Mouse (Mus musculus): ENCODE data around the gene Sav1.

Sav1 gene

GRCm38 (mm10) chr12:69986786-69987497 is at the start of gene Sav1:
Sav1 (minus strand) TSS chr12:69987002.
- DNase-seq, result peak; percentile 73

GRCm38 (mm10) chr12:70026233-70026632 is 39.4 kb upstream of the Sav1 start:
- no peak for DNase-seq

- no peak for DNase-seq
Observed at GRCm38 (mm10) chr12:70025431-70025830, 38.6 kb upstream of the Sav1 start.

DNA sequence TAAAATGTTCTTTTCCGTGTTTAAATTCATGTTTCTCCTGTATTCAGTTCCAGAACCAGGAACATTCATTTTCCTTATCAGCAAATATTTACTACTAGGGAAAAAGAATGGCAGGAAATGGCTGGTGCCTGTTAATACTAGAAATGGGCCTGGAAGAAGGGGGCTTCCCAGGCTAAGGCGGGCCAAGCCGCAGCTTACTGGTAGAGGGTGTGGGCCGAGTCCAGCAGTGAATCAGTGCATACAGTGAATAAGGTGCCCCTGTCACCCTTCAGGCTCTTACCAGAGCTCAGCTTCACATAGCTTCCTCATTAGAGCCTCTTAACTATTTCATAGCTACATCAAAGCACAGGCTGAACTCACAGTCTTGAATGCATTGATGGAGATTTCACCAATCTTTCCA is 36.8 kb upstream of the Sav1 start:
- no peak for DNase-seq

DNA sequence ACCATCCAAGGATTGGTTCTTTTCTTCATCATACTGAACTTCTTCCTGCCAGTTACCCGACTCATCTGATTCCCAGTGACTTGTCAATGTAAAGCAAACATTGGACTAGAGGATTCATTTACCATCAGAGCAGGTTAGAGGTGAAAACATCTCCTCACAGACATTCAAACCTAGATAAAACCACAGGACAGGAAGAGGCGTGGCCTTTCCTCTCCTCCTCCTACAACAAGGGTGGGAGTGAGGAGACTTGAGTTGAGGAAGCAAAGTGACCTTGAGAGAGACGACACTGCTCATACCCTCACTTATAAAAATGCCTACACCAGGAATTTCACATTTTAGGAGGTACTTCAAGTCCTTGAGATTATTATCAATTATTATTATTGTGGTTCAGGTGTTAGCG is 31.4 kb upstream of the Sav1 start:
- peak; percentile 46 for DNase-seq

DNA sequence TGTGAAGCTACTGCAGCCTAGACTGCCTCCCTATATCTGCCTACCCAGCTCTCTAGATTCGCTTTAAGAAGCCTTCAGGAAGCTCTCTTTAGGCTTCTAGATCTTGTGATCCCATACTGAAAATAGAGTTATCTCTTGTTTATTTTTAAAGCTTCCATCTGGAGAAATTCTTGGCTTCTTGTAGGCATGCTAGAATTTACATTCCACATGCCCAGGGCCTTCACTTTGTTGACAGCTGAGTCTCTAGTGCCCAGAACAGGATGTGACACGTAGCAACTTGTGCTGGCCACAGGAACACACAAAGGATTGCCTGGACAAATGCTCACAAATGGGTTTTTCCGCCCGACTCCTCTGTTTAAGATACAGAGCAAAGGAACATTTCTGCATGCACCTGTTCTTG is 29.1 kb upstream of the Sav1 start:
- DNase-seq, result no peak

- DNase-seq, result no peak
Observed at GRCm38 (mm10) chr12:70011681-70012080, 24.9 kb upstream of the Sav1 start.

- DNase-seq, result no peak
Observed at GRCm38 (mm10) chr12:70010356-70010755, 23.6 kb upstream of the Sav1 start.

- no peak for DNase-seq
Observed at GRCm38 (mm10) chr12:70005103-70005502, 18.3 kb upstream of the Sav1 start.

DNA sequence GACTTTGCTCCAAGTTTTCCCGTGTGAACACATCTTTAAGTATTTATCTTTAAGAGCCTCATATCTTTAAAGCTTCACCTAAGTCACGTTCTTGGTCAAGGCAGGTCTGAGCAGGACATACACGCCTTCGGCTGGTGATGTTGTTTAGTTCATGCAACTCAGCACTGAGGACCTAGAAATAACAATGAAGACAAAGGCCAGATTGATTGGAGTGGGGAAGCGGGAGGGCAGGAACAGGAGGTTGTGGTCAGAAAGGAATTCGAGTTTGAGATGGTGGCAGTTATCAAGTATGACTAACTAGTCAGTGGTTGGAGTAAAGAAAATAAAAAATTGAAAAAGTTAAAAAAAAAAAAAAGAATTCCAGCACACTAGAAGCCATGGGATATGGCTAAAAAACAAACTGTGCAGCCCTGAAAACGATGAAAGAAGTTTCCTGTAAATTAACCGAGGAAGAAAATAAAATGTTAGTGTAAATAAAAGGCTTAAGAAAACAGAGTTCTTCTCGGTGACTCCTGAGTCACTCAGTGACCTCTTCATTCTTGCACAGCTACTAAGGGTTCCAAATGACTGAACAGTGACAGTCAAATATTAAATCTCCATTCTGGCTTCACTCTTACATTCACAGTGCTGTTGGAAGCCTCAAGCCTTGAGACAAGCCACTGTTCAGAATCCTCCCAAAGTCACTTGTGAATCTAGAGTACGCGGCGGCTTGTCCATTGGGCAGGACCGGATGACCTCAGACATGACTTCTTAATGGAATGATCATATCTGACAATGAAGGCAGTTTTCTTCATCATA is 11.6 kb upstream of the Sav1 start:
- DNase-seq, result no peak

DNA sequence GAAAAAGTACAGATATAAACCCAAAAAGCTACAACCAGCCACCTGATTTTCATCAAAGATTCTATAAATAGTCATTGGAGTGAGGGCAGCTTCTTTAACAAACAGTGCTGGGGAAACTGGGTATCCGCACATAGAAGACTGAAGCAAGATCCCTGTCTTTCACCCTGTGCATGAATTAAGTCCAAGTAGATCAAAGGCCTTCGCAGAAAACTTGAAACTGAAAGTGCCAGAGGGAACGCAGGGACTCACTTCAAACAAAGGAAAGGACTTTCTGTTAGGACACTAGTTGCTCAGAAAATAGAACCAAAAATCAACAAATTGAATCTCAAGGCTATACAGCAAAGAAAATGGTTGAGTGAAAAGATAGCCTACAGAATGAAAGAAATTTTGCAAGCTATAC is 8.6 kb upstream of the Sav1 start:
- DNase-seq, result no peak

DNA sequence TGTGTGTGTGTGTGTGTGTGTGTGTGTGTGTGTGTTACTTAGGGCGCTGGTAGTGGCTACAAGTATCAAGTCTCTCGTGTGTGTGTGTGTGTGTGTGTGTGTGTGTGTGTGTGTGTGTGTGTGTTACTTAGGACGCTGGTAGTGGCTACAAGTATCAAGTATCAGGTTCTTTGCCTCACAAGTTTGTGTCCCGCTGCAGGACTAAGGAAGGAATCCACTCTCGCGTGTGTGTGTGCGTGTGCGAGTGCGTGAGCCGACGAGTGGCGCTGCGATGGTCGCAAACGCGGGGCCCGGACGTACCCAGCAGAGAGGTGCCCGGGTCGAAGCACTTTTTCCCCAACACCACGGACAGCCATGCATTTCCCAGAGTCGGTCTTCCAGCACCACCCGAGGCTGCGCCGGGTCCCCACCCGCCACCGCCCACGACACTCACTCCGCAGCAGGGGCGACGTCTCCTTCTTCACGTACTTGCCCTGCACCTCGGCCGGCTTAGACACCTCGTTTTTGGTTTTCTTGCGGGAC is 500 bp downstream of the Sav1 start:
- DNase-seq, result no peak

DNA sequence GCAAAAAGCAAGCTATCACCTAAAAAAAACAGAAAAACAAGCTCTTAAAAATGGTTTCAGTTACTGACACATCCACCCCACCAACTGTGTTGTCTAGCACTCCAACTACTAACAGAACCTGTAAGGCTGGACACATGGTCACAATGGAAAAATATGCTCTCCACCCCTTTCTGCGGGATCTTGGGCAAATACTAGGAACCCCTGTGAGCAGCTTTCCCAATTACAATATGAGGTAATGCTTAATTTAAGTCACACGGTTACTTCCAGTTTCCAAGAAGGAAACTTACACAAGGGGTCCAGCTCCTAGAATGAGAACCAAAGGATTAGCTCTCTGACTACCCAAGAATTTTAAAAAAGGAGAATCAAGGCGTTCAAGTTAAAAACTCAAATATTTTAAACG is 1.3 kb downstream of the Sav1 start:
- no peak for DNase-seq

DNA sequence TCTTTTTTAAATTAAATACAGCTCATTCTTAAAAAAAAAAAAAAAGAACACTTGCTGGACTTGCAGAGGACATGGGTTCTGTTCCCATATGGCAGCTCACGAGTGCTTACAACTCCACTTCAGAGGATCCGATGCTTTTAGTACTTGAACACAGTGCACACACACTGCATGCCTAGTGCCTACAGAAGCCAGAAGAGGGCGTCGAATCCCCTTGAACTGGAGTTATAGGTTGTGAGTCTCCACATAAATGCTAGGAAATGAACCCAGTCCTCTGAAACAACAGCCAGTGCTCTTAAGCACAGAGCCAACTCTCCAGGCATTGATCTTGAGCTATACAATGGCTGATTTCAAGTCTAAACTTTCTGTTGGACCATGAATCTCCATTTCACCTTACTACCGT is 3.9 kb downstream of the Sav1 start:
- peak; percentile 63 for DNase-seq

DNA sequence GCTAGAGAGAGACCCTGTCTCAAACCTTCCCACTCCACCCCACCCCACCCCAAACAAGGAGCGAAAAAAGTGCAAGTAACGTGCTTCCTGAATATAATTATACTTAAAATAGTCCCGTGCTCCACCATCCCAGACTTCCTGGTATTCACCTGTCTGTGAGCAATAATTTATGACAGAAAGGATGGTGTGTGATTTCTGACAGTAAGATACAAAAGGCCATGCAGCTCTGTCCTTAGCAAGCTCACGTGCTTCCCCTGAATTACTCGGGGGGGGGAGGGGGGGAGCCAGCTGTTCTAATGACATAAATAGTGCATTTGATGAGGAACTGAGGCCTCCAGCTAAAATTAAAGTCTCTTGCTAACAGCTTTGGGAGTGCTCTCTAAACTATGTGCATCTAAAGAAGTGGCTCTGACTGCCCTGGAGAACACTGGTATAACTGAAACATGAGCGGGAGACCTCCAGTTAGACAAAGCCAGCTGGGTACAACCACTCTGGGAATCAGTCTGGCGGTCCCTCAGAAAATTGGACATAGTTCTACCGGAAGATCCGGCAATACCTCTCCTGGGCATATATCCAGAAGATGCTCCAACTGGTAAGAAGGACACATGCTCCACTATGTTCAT is 9.3 kb downstream of the Sav1 start:
- no peak for DNase-seq

DNA sequence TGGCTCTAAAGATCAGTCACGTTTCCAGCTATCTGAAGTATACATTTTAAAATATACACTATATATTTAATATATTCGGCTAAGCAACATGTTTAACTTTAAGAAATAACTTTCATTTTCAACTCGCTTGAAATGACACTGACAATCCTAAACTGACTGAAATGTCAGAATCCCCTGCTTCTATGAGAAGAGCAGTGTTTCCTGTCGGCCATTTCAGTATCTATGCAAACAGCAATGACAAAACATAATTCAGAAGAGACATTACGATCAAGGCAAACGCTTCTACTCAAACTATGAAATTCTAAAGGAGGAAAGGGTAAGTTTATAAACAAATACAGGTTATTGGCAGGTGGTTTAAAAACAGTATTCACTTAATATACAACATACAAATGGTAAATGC is 10.1 kb downstream of the Sav1 start:
- DNase-seq, result no peak

DNA sequence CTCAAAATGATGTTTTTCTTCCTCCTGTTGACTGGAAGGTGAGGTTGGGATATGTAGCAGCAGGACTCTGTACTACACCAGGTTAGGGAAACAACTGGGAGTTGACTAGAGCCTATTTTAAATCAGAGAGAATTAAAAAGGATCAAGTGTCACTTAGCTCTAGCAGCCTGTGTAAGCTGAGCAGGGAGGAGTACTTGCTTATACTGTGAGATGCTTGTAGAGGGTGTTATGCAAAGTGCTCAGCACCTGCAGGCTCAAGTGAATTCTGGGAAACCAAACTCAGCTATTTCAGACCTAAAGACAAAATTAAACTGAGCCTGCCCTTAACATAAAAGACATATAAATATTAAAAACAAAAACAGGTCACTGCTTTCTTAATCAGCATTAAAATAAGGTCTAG is 13.1 kb downstream of the Sav1 start:
- no peak for DNase-seq

DNA sequence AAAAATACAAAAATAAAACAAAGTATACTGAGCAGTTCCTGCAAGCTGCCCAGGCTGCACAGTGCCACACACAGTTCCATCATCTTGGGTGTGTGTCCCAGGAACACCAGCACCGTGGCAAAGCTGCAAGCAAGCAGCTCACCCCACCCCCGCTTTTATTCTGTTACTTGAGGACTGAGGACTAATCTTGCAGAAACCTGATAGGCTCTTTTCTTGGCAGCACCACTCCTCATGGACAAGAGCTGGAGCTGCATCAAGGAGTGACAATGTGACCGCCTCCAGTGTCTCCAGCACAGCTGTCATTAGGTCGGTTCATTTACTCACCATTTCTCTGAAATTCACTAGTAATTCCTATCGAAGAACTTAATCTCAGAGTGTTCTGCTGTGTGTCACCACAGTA is 18.6 kb downstream of the Sav1 start:
- DNase-seq, result no peak

GRCm38 (mm10) chr12:69967112-69967511 is 19.7 kb downstream of the Sav1 start:
- DNase-seq, result no peak

DNA sequence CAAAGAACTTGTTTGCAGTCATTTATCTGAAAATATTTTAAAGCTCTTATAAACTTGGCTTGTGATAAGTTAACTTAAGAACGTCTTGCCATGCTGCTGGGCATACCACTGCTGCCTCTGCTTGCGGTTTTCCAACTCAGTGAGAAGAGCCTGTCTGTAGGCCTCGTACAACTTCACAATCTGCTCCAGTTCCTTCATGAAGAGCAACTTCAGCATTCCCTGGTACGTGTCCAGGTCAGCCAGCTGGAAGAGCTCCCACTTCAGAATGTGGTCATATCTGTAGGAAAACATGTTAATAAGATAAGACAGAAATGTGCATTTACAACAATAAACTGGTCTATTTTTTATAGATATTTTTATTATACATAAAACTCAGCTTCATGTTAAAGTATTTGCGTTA is 20.7 kb downstream of the Sav1 start:
- DNase-seq, result no peak

GRCm38 (mm10) chr12:69965644-69966043 is 21.2 kb downstream of the Sav1 start:
- DNase-seq, result no peak

- DNase-seq, result peak; percentile 10
Observed at GRCm38 (mm10) chr12:69963141-69963540, 23.7 kb downstream of the Sav1 start.

DNA sequence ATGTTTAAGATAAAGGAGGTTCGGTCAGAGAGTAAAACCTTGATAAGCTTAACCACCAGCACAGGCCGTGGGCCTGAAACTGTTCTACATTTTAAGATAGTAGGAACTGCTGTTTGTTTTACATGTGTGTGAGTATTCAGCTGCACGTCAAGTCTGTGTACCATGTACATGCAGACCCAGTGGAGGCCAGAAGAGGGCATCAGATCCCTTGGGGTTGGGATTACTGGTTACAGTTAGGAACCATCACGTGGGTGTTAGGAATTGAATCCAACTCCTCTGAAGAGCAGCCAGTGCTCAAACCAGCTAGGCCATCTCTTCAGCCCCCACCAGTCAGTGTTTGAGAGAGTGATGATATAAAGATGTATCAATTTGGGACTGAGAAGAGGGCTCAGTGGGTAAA is 24.3 kb downstream of the Sav1 start:
- peak; percentile 79 for DNase-seq

DNA sequence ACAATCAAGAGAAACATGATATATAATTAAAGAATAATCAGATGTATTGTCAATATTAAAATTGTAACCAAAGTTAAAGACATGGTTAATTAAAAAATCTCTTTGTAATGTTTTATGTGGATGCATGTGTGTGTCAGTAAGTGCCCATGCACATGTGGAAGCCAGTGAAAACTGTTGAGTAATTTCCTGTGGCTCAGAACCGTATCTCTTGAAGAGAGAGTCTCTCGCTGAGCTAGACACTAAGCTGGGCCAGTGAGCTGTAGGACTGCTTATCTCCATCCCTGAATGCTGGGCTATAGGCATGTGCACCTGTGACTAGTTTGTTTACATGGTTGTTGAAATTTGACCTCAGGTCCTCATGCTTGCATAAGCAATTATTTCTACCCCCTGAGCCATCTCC is 29.4 kb downstream of the Sav1 start:
- DNase-seq, result no peak

Data from thymus, postnatal 4 days (tissue).